Mouse (Mus musculus) megakaryocyte, embryonic 14.5 days (primary cell): Measurements from ENCODE around the gene Gm11168. TPM values are rescaled to one million over a fixed set of nuclear protein-coding genes. Genes with fewer than 3 reads are reported as not detected.
"Not testable (repeated sequence)": the region's sequence is repeated elsewhere in the genome, so short reads cannot be mapped to it uniquely, and the experiment has no call there.

Experiments
- H3K27me3 ChIP-seq: replicated peaks from 2 replicates; pipeline ENCODE3; 2012; ENCODE audit warnings: inconsistent platforms
- H3K36me3 ChIP-seq: replicated peaks from 2 replicates; pipeline ENCODE3; 2012; ENCODE audit warnings: low read length, inconsistent platforms, mixed read lengths
- H3K4me1 ChIP-seq: 2 replicates; pipeline ENCODE4 v1.6.1; 2012; ENCODE audit warnings: inconsistent platforms
- H3K4me3 ChIP-seq: replicated peaks from 2 replicates; pipeline ENCODE3; 2012; ENCODE audit warnings: moderate library complexity, mild to moderate bottlenecking, inconsistent platforms
- H3K9me3 ChIP-seq: 2 replicates; pipeline ENCODE4 v1.6.1; 2012; ENCODE audit warnings: inconsistent platforms
- polyA plus RNA-seq: library from polyadenylated mRNA; stranded (reverse); fragments of >175 nt; gene quantifications from 2 replicates; pipeline ENCODE4 v1.2.3, GENCODE M21; 2012; ENCODE audit warnings: low replicate concordance; ENCODE audit not compliant: insufficient read depth

Gene Gm11168
- polyA plus RNA-seq, 1 experiment = 1.2 TPM

GRCm38 (mm10) chr9:3022316-3023008 is 19.3 kb downstream of the Gm11168 start:
- not testable (repeated sequence) for H3K4me3 ChIP-seq, H3K36me3 ChIP-seq, H3K9me3 ChIP-seq, H3K4me1 ChIP-seq, H3K27me3 ChIP-seq

GRCm38 (mm10) chr9:3023312-3023984 is 20.3 kb downstream of the Gm11168 start, which contains the start of gene Gm10718:
TSS of gene Gm10718 (plus strand) at chr9:3023547.
- H3K4me1 ChIP-seq, H3K4me3 ChIP-seq, H3K36me3 ChIP-seq, H3K27me3 ChIP-seq, H3K9me3 ChIP-seq: not testable (repeated sequence)

GRCm38 (mm10) chr9:3023985-3024648 is 21.0 kb downstream of the Gm11168 start:
- not testable (repeated sequence) for H3K4me3 ChIP-seq, H3K27me3 ChIP-seq, H3K4me1 ChIP-seq, H3K36me3 ChIP-seq, H3K9me3 ChIP-seq

DNA sequence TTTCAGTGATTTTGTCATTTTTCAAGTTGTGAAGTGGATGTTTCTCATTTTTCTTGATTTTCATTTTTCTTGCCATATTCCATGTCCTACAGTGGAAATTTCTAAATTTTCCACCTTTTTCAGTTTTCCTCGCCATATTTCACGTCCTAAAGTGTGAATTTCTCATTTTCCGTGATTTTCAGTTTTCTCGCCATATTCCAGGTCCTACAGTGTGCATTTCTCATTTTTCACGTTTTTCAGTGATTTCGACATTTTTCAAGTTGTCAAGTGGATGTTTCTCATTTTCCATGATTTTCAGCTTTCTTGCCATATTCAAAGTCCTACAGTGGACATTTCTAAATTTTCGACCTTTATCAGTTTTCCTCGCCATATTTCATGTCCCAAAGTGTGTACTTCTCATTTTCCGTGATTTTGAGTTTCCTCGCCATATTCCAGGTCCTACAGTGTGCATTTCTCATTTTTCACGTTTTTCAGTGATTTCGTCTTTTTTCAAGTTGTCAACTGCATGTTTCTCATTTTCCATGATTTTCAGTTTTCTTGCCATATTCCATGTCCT is 21.8 kb downstream of the Gm11168 start, which contains the start of gene Gm10717:
TSS of gene Gm10717 (plus strand) at position 506 of the 556 bp plus-strand sequence.
- H3K9me3 ChIP-seq, H3K36me3 ChIP-seq, H3K4me3 ChIP-seq, H3K27me3 ChIP-seq, H3K4me1 ChIP-seq: not testable (repeated sequence)

- H3K9me3 ChIP-seq, H3K4me3 ChIP-seq, H3K27me3 ChIP-seq, H3K36me3 ChIP-seq, H3K4me1 ChIP-seq: not testable (repeated sequence)
Measured at GRCm38 (mm10) chr9:3025653-3026052, 22.5 kb downstream of the Gm11168 start.

DNA sequence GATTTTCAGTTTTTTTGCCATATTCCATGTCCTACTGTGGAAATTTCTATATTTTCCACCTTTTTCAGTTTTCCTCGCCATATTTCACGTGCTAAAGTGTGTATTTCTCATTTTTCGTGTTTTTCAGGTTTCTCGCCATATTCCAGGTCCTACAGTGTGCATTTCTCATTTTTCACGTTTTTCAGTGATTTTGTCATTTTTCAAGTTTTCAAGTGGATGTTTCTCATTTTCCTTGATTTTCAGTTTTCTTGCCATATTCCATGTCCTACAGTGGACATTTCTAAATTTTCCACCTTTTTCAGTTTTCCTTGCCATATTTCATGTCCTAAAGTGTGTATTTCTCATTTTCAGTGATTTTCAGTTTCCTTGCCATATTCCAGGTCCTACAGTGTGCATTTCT is 23.0 kb downstream of the Gm11168 start:
- H3K4me1 ChIP-seq, H3K9me3 ChIP-seq, H3K4me3 ChIP-seq, H3K27me3 ChIP-seq, H3K36me3 ChIP-seq: not testable (repeated sequence)

DNA sequence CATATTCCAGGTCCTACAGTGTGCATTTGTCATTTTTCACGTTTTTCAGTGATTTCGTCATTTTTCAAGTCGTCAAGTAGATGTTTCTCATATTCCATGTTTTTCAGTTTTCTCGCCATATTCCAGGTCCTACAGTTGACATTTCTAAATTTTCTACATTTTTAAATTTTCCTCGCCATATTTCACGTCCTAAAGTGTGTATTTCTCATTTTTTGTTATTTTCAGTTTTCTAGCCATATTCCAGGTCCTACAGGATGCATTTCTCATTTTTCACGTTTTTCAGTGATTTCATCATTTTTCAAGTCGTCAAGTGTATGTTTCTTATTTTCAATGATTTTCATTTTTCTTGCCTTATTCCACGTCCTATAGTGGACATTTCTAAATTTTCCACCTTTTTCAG is 23.6 kb downstream of the Gm11168 start:
- H3K9me3 ChIP-seq, H3K27me3 ChIP-seq, H3K36me3 ChIP-seq, H3K4me3 ChIP-seq, H3K4me1 ChIP-seq: not testable (repeated sequence)

- H3K27me3 ChIP-seq, H3K9me3 ChIP-seq, H3K36me3 ChIP-seq, H3K4me3 ChIP-seq, H3K4me1 ChIP-seq: not testable (repeated sequence)
Measured at GRCm38 (mm10) chr9:3027200-3027599, 24.1 kb downstream of the Gm11168 start.

- not testable (repeated sequence) for H3K9me3 ChIP-seq, H3K36me3 ChIP-seq, H3K4me1 ChIP-seq, H3K4me3 ChIP-seq, H3K27me3 ChIP-seq
Measured at GRCm38 (mm10) chr9:3029276-3030000, 26.3 kb downstream of the Gm11168 start.

DNA sequence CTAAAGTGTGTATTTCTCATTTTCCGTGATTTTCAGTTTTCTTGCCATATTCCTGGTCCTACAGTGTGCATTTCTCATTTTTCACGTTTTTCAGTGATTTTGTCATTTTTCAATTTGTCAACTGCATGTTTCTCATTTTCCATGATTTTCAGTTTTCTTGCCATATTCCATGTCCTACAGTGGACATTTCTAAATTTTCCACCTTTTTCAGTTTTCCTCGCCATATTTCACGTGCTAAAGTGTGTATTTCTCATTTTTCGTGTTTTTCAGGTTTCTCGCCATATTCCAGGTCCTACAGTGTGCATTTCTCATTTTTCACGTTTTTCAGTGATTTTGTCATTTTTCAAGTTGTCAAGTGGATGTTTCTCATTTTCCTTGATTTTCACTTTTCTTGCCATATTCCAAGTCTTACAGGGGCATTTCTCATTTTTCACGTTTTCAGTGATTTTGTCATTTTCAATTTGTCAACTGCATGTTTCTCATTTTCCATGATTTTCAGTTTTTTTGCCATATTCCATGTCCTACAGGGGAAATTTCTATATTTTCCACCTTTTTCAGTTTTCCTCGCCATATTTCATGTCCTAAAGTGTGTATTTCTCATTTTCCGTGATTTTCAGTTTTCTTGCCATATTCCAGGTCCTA is 27.7 kb downstream of the Gm11168 start:
- H3K27me3 ChIP-seq, H3K9me3 ChIP-seq, H3K4me3 ChIP-seq, H3K36me3 ChIP-seq, H3K4me1 ChIP-seq: not testable (repeated sequence)

DNA sequence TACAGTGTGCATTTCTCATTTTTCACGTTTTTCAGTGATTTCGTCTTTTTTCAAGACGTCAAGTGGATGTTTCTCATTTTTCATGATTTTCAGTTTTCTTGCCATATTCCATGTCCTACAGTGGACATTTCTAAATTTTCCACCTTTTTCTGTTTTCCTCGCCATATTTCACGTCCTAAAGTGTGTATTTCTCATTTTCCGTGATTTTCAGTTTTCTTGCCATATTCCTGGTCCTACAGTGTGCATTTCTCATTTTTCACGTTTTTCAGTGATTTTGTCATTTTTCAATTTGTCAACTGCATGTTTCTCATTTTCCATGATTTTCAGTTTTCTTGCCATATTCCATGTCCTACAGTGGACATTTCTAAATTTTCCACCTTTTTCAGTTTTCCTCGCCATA is 31.2 kb downstream of the Gm11168 start, which contains the start of gene Gm17535:
TSS of gene Gm17535 (plus strand) at position 301 of the 400 bp plus-strand sequence.
- H3K36me3 ChIP-seq, H3K27me3 ChIP-seq, H3K4me3 ChIP-seq, H3K9me3 ChIP-seq, H3K4me1 ChIP-seq: not testable (repeated sequence)

DNA sequence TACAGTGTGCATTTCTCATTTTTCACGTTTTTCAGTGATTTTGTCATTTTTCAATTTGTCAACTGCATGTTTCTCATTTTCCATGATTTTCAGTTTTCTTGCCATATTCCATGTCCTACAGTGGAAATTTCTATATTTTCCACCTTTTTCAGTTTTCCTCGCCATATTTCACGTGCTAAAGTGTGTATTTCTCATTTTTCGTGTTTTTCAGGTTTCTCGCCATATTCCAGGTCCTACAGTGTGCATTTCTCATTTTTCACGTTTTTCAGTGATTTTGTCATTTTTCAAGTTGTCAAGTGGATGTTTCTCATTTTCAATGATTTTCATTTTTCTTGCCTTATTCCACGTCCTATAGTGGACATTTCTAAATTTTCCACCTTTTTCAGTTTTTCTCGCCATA is 33.4 kb downstream of the Gm11168 start, which contains the start of gene Gm10715:
TSS of gene Gm10715 (plus strand) at position 301 of the 400 bp plus-strand sequence.
- H3K4me1 ChIP-seq, H3K36me3 ChIP-seq, H3K4me3 ChIP-seq, H3K9me3 ChIP-seq, H3K27me3 ChIP-seq: not testable (repeated sequence)

DNA sequence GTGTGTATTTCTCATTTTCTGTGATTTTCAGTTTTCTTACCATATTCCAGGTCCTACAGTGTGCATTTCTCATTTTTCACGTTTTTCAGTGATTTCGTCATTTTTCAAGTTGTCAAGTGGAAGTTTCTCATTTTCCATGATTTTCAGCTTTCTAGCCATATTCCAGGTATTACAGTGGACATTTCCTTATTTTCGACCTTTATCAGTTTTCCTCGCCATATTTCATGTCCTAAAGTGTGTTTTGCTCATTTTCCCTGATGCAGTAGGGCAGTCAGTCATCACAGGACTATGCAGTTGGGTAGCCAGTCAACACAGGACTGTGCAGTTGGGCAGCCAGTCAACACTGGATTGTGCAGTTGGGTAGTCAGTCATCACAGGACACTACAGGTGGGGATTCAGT is 35.0 kb downstream of the Gm11168 start:
- H3K27me3 ChIP-seq, H3K36me3 ChIP-seq, H3K4me1 ChIP-seq, H3K4me3 ChIP-seq: not testable (repeated sequence)
- H3K9me3 ChIP-seq = peaks cover 11% of the 10 kb centered on the region
